Mouse (Mus musculus) monocyte, adult 2 months (primary cell): Measurements from ENCODE around the gene B3galt4.
"Not testable (repeated sequence)": the region's sequence is repeated elsewhere in the genome, so short reads cannot be mapped to it uniquely, and the experiment has no call there.

Experiments
- DNase-seq, 2 experiments: peaks; one replicate each; pipeline ENCODE4 v3.0.0; 2022; ENCODE audit warnings: low spot score in 2 of 2, low read depth in 1 of 2

Gene B3galt4

DNA sequence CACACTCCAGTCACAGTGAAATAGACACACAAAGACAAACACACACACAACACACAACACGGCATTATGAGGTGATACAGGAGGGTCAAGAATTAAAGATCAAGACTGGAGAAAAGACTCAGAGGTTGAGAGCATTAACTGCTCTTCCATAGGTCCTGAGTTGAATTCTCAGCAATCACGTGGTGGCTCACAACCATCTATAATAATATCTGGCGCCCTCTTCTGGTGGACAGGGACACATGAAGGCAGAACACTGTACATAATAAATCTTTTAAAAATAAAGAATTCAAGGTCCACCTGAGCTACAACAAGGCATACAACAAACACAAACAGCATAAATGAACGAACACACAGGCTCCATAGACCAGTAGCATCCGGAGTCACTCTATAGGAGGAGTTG, 17.6 kb upstream of the B3galt4 start:
- no peak for DNase-seq

DNA sequence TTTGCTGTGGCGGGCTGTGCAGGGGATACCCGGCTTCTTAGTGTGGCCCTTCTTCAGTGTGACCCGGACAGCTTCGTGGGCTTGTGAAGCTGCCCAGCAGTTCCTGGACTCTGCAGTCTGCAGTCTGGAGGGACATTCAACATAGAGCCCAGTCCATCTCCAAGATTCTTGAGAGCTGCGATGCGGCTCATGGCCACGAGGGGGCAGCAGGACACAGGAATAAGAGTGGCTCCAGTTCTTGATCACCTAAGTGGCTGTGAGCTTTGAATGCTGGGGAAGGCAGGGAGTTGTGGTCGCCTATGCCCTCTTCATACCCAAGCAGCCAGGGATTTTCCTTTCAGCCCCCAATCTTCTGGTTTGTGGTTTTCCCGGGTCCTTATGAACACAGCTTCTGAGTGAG, 17.2 kb upstream of the B3galt4 start:
- peak in 1 of 2 experiments; percentile 74 for DNase-seq

DNA sequence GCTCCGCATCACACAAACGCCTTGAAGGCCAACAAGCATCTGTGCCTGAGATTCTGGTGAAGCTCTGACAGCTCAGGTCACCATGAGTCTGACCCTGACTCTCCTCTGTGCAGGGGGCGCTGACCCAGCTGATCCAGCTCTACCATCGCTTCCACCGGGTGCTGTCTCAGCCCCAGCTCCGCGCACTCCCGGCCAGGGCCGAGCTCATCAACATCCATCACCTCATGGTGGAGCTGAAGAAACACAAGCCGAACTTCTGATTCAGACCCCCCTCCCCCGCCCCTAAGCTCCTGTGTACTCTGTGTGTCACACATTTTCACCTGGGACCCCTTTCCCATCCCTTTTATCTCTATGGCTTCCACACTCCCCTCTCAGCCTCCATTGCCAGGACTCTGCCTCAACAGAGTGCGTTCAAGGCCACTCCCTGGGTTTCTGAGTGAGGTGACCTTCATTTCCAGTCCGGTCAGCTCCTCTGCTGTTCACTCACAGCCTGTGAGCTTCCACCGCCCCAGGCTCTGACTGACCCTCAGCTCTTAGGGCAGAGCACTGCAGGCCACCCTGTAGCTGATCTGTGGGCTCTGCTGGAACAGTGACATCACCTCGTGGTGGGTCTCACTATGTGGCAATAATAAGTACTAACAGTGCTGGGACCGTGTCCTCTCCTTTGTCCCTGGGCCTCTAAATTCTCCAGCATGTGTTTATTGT, 14.7 kb upstream of the B3galt4 start:
- no peak for DNase-seq

GRCm38 (mm10) chr17:33965082-33965845, 14.0 kb upstream of the B3galt4 start:
- no peak for DNase-seq

DNA sequence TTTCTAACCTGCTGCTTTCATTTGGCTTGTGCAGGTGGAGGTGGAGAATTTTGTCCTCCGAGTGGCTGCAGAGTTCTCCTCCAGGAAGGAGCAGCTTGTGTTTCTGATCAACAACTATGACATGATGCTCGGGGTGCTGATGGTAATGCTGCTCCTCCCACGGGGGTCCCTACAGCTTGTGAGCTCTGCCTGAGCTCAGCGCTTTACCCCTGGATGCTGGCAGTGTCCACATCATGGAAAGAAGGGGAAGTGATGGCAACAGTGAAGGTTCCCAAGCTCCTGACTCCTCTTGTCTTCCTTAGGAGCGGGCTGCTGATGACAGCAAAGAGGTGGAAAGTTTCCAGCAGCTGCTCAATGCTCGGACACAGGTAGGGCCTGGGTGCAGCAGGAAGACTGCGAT, 11.6 kb upstream of the B3galt4 start:
- no peak for DNase-seq

GRCm38 (mm10) chr17:33959948-33960347, 8.7 kb upstream of the B3galt4 start:
- DNase-seq: no peak

GRCm38 (mm10) chr17:33959135-33959534, 7.8 kb upstream of the B3galt4 start:
- no peak for DNase-seq

GRCm38 (mm10) chr17:33958451-33958850, 7.2 kb upstream of the B3galt4 start:
- DNase-seq: no peak

DNA sequence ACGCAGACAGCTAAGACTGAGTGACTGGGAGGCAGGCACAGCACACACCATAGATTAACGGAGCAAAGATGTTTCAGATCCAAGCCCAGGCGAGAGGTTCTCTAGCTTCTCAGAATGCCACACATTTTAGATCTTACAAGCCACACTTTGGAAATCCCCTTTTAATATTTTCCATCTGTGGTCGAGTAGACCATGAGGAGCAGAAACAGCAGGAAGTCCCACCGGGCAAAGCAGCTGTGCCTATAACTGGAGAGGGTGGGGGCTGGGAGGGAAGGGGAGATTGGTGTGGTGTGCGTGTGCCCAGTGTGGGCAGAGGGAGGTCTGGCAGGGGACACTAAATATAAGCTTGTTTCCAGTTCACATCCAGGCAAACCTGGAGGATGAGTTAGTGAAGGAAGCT, 6.2 kb upstream of the B3galt4 start:
- DNase-seq: no peak

DNA sequence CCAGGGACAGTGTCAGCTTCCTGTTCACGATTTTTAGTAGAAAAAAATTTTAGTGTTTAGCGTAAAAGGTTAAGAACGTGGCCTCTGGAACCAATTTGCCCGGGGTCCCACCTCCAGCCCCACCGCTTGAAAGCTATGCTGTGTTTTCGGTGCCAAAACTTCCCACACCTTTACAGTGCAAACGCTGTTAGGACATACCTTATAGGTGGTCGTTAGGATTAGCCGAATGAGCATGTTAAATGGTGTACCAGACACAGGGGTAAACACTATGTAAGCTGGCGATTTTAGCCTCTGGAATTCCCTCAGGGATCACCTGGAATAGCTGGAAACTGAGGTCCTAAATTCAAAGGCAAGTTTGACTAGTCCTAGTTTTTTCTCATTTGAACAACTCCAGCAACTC, 5.0 kb upstream of the B3galt4 start:
- DNase-seq: no peak

- peak; percentile 93 to 95 for DNase-seq
Observed at GRCm38 (mm10) chr17:33955555-33956214, 4.4 kb upstream of the B3galt4 start, which contains the start of the genes Vps52 and Rps18. Gene Vps52, plus strand, starts transcription at chr17:33955812. Gene Rps18, minus strand, starts transcription at chr17:33956001.

GRCm38 (mm10) chr17:33954646-33955554, 3.6 kb upstream of the B3galt4 start:
- no peak for DNase-seq

DNA sequence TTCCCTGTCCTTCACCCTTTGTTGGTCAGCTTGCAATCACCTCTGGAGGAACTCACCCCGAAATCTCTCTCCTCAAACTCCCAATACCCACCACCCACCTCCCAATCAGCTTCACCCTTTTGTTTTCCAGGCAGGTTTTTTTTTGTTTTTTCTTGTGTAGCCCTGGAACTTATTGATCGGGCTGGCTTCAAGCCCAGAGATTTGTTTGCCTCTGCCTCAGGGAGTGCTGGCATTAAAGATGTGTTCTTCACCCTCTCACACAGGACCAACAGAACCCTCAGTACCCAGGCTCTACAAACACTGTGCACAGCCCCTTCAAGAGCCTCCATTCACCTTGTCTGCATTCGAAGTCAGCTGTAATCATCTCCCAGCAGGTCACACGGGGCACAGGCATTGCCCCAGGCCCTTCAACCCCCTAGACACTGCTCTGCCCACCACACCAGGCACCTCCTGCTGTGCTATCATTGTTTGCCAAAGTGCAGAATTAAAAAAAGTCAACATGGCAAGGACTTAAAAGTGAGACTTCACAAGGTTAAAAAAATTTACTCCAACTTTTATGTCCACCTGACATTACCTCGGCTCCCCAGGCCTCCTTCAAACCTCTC, 2.8 kb upstream of the B3galt4 start:
- no peak for DNase-seq

DNA sequence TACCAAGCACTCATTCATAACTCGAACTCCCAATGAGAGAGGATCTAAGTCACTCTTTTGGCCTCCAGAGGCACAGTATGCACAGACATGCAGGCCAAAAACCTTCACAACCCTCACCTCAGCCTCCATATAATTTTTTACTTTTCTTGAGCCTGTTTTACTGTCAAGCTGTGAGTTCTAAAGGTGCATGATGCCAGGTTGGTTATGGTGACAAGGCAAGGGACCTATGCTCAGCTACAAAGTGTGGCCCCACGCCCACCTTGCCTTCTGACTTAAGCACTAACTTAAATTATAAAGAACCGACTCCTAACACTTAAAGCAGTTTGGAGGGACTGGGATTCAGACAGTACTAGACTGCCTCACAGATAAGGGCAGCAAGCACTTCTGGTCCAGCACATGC, 2.0 kb upstream of the B3galt4 start:
- no peak for DNase-seq

DNA sequence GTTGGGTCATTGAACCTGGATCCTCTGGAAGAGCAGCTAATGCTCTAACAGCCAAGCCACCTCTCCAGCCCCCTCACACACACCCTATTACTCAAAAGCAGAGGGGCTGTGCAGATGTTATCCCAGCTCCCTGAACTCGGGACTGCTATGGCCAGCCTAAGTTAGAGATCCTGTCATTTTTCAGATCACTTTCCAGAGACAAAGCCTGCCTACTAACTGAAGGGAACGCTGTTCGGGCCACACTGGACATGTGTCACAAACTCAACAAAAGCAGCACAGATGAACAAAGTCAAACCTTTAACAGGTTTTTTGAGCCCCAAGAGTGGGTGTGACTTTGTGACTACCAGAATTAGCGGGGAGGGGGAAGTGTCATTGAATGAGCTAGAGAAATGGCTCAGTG, 1.6 kb upstream of the B3galt4 start:
- DNase-seq: no peak

GRCm38 (mm10) chr17:33952015-33952414, 727 bp upstream of the B3galt4 start:
- not testable (repeated sequence) for DNase-seq

DNA sequence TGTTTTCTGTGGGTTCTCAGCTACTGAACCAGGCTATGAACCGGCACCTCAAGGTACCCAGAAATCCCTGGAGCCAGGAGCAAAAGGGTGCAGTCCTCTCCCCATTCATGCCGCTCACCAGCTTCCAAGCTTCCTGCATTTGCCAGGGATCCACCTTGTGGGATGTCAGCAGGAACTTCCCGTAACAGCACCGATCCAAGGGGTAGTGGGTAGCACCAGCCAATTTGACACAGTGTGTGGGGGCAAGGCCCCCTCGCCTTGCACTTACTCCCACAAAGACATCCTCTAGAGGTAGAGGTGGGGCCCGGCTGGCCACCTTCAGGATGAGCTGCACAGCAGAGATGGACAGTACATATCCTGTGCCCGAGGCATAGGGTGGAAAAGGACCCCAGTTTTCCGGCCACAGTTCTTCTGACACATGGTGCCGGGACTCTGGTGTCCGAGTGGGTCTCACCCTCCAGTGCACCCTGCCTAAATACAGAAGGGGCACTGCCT, 1.1 kb downstream of the B3galt4 start:
- no peak for DNase-seq

DNA sequence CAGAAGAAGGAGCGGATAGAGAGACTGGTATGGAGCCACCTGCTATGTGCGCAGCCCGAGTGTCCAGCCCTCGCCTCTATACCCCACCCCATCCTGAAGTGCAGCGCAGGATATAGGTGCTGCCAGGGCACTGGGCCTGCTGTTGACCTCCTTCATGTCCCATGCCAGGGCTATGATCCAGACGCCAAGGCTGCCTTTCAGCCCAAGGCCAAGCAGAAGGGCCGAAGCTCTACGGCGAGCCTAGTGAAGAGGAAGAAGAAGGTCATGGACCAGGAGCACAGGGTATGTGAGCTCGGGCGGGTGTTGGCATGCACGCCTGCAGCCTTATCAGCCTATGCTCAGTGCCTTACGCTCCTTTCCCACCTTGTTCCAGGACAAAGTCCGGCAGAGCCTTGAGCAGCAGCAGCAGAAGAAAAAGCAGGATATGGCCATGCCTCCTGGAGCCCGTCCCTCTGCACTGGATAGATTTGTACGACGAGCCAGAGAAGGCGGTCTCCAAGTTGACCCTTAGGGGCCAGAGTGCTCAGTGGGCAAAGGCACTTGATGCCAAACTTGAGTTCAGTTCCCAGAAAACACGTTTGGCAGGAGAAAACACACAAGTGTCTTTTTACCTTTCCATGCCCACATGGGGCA, 2.3 kb downstream of the B3galt4 start:
- DNase-seq: no peak

GRCm38 (mm10) chr17:33948090-33948904, 3.0 kb downstream of the B3galt4 start:
- no peak for DNase-seq
